Mouse (Mus musculus): ENCODE results near the gene Wrap73.

GRCm38 (mm10) chr4:154160538-154161390 lies 18.6 kb downstream of the Wrap73 start, which contains the start of gene Tprgl:
- no peak for TF ChIP-seq CTCF (IDR thresholded peaks at IDR 0.05; ENCODE audit: low read depth, low read length)
- TF ChIP-seq POLR2A (IDR thresholded peaks at IDR 0.05; ENCODE audit: extremely low read depth, insufficient read depth, low read length), result peak; percentile 59; the same call in 1 of the 2 replicates
